Mouse (Mus musculus) lung, postnatal 0 days (tissue): Measurements from ENCODE around the gene Nsg2.

Experiments
- CTCF ChIP-seq: IDR thresholded peaks from 2 replicates; pipeline ENCODE4 v1.5.1; 2016; ENCODE audit warnings: antibody characterized with exemption, mild to moderate bottlenecking
- EP300 ChIP-seq: IDR thresholded peaks from 2 replicates; pipeline ENCODE4 v1.6.1; 2016; ENCODE audit warnings: antibody characterized with exemption, mild to moderate bottlenecking, control low read depth

GRCm38 (mm10) chr11:32013561-32013960, 13.3 kb downstream of the Nsg2 start:
- no peak for TF ChIP-seq CTCF
- TF ChIP-seq EP300, result no peak
